Mouse (Mus musculus): ENCODE measurements around the gene Lrrc7. TPM values are rescaled to one million over a fixed set of nuclear protein-coding genes. Genes with fewer than 3 reads are reported as not detected.

Gene Lrrc7
- total and polyA plus RNA-seq, 3 experiments: 0.07 TPM; not detected in 2

DNA sequence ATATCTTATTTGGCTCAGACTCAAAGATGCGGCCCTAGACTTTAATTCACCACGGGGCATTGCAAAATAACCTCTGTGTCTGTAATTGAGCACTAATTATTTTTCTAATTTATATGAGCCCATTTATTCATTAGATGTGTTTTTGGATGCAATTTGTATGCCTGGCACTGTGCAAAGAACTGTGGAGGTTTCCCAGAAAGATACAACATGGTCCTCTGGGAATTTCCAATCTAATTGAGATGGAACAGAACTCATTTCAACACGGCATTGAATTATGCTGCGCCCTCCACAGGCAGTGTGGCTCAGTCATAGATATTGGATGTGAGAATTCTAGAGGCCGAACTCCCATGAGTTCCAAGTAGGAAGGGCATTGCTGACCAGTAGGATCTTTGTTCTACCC, 397.6 kb downstream of the Lrrc7 start:
- H3K27ac ChIP-seq (ENCODE audit: insufficient read depth, low read depth): no peak overlapping the region
- no peak overlapping the region for H3K9ac ChIP-seq (ENCODE audit: insufficient read depth, low read depth)
- H3K4me1 ChIP-seq (ENCODE audit: control insufficient read depth in 1 of 2, insufficient read depth in 2 of 2): peaks cover 15 to 35% of the 10 kb centered on the region in 2 experiments
- in situ Hi-C loops (cut with MboI; ENCODE audit: low pct_ligation_motif_present, low pct_unique_long_range_greater_than_20kb, low sequenced_read_pairs): no loop called here
- no peak for DNase-seq (ENCODE audit: extremely low read depth)
- no peak overlapping the region for H3K4me3 ChIP-seq (replicated peaks in 1 of 3; ENCODE audit: low read depth in 2 of 3, low read length in 2 of 3, poor library complexity in 1 of 3)
- H3K4me2 ChIP-seq (ENCODE audit: insufficient read depth, low read depth, poor library complexity, severe bottlenecking): no peak overlapping the region
- TF ChIP-seq ELF1 (IDR thresholded peaks at IDR 0.05; ENCODE audit: low read depth, low read length) (no peak), MAZ (IDR thresholded peaks at IDR 0.05; ENCODE audit: low read depth, low read length) (no peak)
- dilution Hi-C loops (cut with MboI; ENCODE audit: extremely low pct_ligation_motif_present, extremely low pct_unique_long_range_greater_than_20kb, low sequenced_read_pairs): no loop called here
- H3K36me3 ChIP-seq (replicated peaks in 1 of 2; ENCODE audit: control insufficient read depth in 1 of 2, insufficient read depth in 1 of 2, low read length in 1 of 2): no peaks in the 10 kb centered on the region
- H3K27me3 ChIP-seq (replicated peaks): no peaks in the 10 kb centered on the region
- no peaks in the 10 kb centered on the region for H3K9me3 ChIP-seq (replicated peaks; ENCODE audit: low read length)
- H3K79me2 ChIP-seq (replicated peaks; ENCODE audit: control insufficient read depth, extremely low read depth, insufficient read depth, poor library complexity, severe bottlenecking): no peaks in the 10 kb centered on the region

DNA sequence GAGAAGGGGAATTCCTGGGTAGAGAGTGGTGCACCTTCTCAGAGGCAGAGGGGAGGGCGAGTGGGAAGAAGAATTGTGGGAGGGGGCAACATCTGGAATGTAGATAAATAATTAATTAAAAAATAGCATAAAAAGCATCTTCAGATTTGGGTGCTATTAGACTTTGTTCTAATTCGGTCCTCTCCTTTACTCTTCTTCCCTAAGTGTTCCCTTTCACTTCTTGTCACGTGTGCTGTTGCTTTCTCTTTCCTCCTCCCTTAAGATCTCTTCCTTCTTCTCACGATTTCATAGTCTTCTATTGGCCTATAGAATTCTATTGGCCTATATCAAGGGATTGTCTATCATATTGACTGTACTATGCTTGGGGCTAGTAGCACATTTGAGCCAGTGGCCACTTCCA, 398.9 kb downstream of the Lrrc7 start:
- no peaks in the 10 kb centered on the region for H3K27me3 ChIP-seq (replicated peaks)
- dilution Hi-C loops (cut with MboI; ENCODE audit: extremely low pct_ligation_motif_present, extremely low pct_unique_long_range_greater_than_20kb, low sequenced_read_pairs): no loop called here
- TF ChIP-seq USF2 (conservative IDR thresholded peaks at IDR 0.05; ENCODE audit: low read depth, low read length) (peak; percentile 39), SIN3A (IDR thresholded peaks at IDR 0.05; ENCODE audit: low read length) (no peak), EP300 (IDR thresholded peaks at IDR 0.05; ENCODE audit: low read length) (0 out of 2 replicates have a peak, but pooled peaks have one; percentile 16), USF1 (IDR thresholded peaks at IDR 0.05; ENCODE audit: low read depth, low read length) (peak; percentile 51), BHLHE40 (IDR thresholded peaks at IDR 0.05; ENCODE audit: low read depth, low read length) (peak; percentile 76)
- no peaks in the 10 kb centered on the region for H3K79me2 ChIP-seq (replicated peaks; ENCODE audit: control insufficient read depth, extremely low read depth, insufficient read depth, poor library complexity, severe bottlenecking)
- no peak overlapping the region for H3K27ac ChIP-seq (ENCODE audit: insufficient read depth, low read depth)
- H3K9me3 ChIP-seq (replicated peaks; ENCODE audit: low read length): no peaks in the 10 kb centered on the region
- no peak overlapping the region for H3K4me3 ChIP-seq (replicated peaks in 1 of 3; ENCODE audit: low read depth in 2 of 3, low read length in 2 of 3, poor library complexity in 1 of 3)
- DNase-seq (ENCODE audit: extremely low read depth): no peak
- peaks cover 13 to 35% of the 10 kb centered on the region in 2 experiments for H3K4me1 ChIP-seq (ENCODE audit: control insufficient read depth in 1 of 2, insufficient read depth in 2 of 2)
- in situ Hi-C loops (cut with MboI; ENCODE audit: low pct_ligation_motif_present, low pct_unique_long_range_greater_than_20kb, low sequenced_read_pairs): no loop called here
- H3K9ac ChIP-seq (ENCODE audit: insufficient read depth, low read depth): no peak overlapping the region
- H3K4me2 ChIP-seq (ENCODE audit: insufficient read depth, low read depth, poor library complexity, severe bottlenecking): 0 out of 2 replicates have a peak overlapping the region, but pooled peaks have one; percentile 53
- H3K36me3 ChIP-seq (replicated peaks in 1 of 2; ENCODE audit: control insufficient read depth in 1 of 2, insufficient read depth in 1 of 2, low read length in 1 of 2): no peaks in the 10 kb centered on the region

DNA sequence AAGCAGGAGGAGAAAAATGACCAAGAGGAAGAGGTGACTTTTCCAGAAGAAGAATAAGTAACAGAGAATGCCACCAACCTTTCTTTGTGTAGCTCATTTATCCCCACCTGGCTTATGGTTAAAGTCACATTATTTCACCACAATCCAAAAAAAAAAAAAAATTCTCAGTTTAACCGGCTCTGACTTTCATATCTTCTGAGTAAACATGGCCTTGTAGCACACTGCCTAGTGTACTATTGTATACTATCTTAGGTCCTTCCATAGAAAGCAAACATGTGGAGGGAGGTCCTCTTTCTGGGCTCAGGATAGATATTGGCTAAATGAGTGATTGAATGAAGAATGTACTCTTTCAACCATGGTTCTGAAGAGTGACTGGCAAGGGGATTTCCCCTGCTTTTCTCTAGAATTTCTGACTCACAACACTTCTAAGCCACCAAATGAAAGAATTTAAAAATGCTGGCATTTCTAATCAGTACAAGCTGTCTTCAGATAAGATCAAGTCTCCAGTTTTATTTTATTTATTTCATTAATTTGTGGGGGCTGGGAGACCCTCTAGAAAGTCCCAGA, 400.0 kb downstream of the Lrrc7 start:
- no peaks in the 10 kb centered on the region for H3K36me3 ChIP-seq (replicated peaks in 1 of 2; ENCODE audit: control insufficient read depth in 1 of 2, insufficient read depth in 1 of 2, low read length in 1 of 2)
- in situ Hi-C loops (cut with MboI; ENCODE audit: low pct_ligation_motif_present, low pct_unique_long_range_greater_than_20kb, low sequenced_read_pairs): no loop called here
- no peaks in the 10 kb centered on the region for H3K9me3 ChIP-seq (replicated peaks; ENCODE audit: low read length)
- H3K4me2 ChIP-seq (ENCODE audit: insufficient read depth, low read depth, poor library complexity, severe bottlenecking): peak overlapping the region; percentile 53
- no peaks in the 10 kb centered on the region for H3K27me3 ChIP-seq (replicated peaks)
- peak overlapping the region; percentile 4; the same call in 1 of the 2 replicates for H3K9ac ChIP-seq (ENCODE audit: insufficient read depth, low read depth)
- H3K27ac ChIP-seq (ENCODE audit: insufficient read depth, low read depth): no peak overlapping the region
- dilution Hi-C loops (cut with MboI; ENCODE audit: extremely low pct_ligation_motif_present, extremely low pct_unique_long_range_greater_than_20kb, low sequenced_read_pairs): no loop called here
- DNase-seq (ENCODE audit: extremely low read depth): peak; percentile 79
- H3K4me1 ChIP-seq (ENCODE audit: control insufficient read depth in 1 of 2, insufficient read depth in 2 of 2): peaks cover 13 to 35% of the 10 kb centered on the region in 2 experiments
- no peaks in the 10 kb centered on the region for H3K79me2 ChIP-seq (replicated peaks; ENCODE audit: control insufficient read depth, extremely low read depth, insufficient read depth, poor library complexity, severe bottlenecking)
- no peak overlapping the region for H3K4me3 ChIP-seq (replicated peaks in 1 of 3; ENCODE audit: low read depth in 2 of 3, low read length in 2 of 3, poor library complexity in 1 of 3)
- TF ChIP-seq IRF4 (IDR thresholded peaks at IDR 0.05; ENCODE audit: low read depth, low read length) (0 out of 2 replicates have a peak, but pooled peaks have one; percentile 35), E2F4 (IDR thresholded peaks at IDR 0.05; ENCODE audit: insufficient replicate concordance, low read depth, low read length) (no peak), PAX5 (IDR thresholded peaks at IDR 0.05; ENCODE audit: low read length) (no peak), RCOR1 (conservative IDR thresholded peaks at IDR 0.05; ENCODE audit: low read depth, low read length) (peak; percentile 81; the same call in 1 of the 2 replicates), USF1 (IDR thresholded peaks at IDR 0.05; ENCODE audit: low read depth, low read length) (no peak), TBP (conservative IDR thresholded peaks at IDR 0.05; ENCODE audit: low read depth, low read length) (peak; percentile 74), USF2 (conservative IDR thresholded peaks at IDR 0.05; ENCODE audit: low read depth, low read length) (no peak), CHD2 (IDR thresholded peaks at IDR 0.05; ENCODE audit: low read length) (0 out of 2 replicates have a peak, but pooled peaks have one; percentile 8), CTCF (conservative IDR thresholded peaks at IDR 0.05 in 1 of 2, IDR thresholded peaks at IDR 0.05 in 1 of 2; ENCODE audit: low read depth in 2 of 2, low read length in 2 of 2) (no peak), TCF12 (IDR thresholded peaks at IDR 0.05; ENCODE audit: low read depth, low read length) (peak; percentile 69), ZNF384 (IDR thresholded peaks at IDR 0.05; ENCODE audit: low read depth, low read length) (peak; percentile 91), UBTF (IDR thresholded peaks at IDR 0.05; ENCODE audit: low read depth, low read length) (no peak), CHD1 (IDR thresholded peaks at IDR 0.05; ENCODE audit: low read depth, low read length) (no peak), KAT2A (IDR thresholded peaks at IDR 0.05; ENCODE audit: insufficient replicate concordance, low read length) (no peak), BHLHE40 (IDR thresholded peaks at IDR 0.05; ENCODE audit: low read depth, low read length) (peak; percentile 28; the same call in 1 of the 2 replicates), MAZ (IDR thresholded peaks at IDR 0.05; ENCODE audit: low read depth, low read length) (no peak), MYC (IDR thresholded peaks at IDR 0.05; ENCODE audit: low read depth, low read length) (no peak; the same call in 1 of the 2 replicates), ZMIZ1 (IDR thresholded peaks at IDR 0.05; ENCODE audit: low read depth, low read length) (no peak), SMC3 (IDR thresholded peaks at IDR 0.05; ENCODE audit: low read depth, low read length) (no peak), POLR2A (IDR thresholded peaks at IDR 0.05; ENCODE audit: low read depth, low read length) (0 out of 2 replicates have a peak, but pooled peaks have one; percentile 16), EP300 (IDR thresholded peaks at IDR 0.05; ENCODE audit: low read length) (peak; percentile 95), GABPA (IDR thresholded peaks at IDR 0.05; ENCODE audit: insufficient replicate concordance, low read depth, low read length) (no peak), NELFE (IDR thresholded peaks at IDR 0.05; ENCODE audit: low read depth, low read length) (no peak)

Data from CH12.LX (cell line).